Mouse (Mus musculus) neural tube, embryonic 15.5 days (tissue): ENCODE results near the gene Micu1. TPM values are rescaled to one million over a fixed set of nuclear protein-coding genes. Genes with fewer than 3 reads are reported as not detected.
A peak's percentile ranks its signal among the peaks of the same experiment; 100 is the strongest.
"Not testable (repeated sequence)": the region's sequence is repeated elsewhere in the genome, so short reads cannot be mapped to it uniquely, and the experiment has no call there.

Experiments
- ATAC-seq: fragments of 200-750 bp; cut with Nextera tagmentation; 2 replicates; pipeline ENCODE4 v1.8.0; 2017; ENCODE audit warnings: mild to moderate bottlenecking, moderate TSS enrichment, moderate library complexity; ENCODE audit not compliant: low FRiP score
- H3K27ac ChIP-seq: fragments of 300-500 bp; sonication (generic); replicated peaks from 2 replicates; pipeline ENCODE4 v1.5.1; 2015; ENCODE audit warnings: mild to moderate bottlenecking, inconsistent platforms
- H3K27me3 ChIP-seq: fragments of 300-500 bp; sonication (generic); replicated peaks from 2 replicates; pipeline ENCODE4 v1.6.1; 2015; ENCODE audit warnings: inconsistent platforms
- H3K36me3 ChIP-seq: fragments of 300-500 bp; sonication (generic); 2 replicates; pipeline ENCODE4 v1.6.1; 2015; ENCODE audit warnings: inconsistent platforms
- H3K4me1 ChIP-seq: fragments of 300-500 bp; sonication (generic); 2 replicates; pipeline ENCODE4 v1.6.1; 2015; ENCODE audit warnings: inconsistent platforms
- H3K4me2 ChIP-seq: fragments of 300-500 bp; sonication (generic); 2 replicates; pipeline ENCODE4 v1.6.1; 2015; ENCODE audit warnings: inconsistent platforms, mild to moderate bottlenecking, moderate library complexity
- H3K4me3 ChIP-seq: fragments of 300-500 bp; sonication (generic); replicated peaks from 2 replicates; pipeline ENCODE4 v1.5.1; 2015; ENCODE audit warnings: mild to moderate bottlenecking, inconsistent platforms
- H3K9ac ChIP-seq: fragments of 300-500 bp; sonication (generic); replicated peaks from 2 replicates; pipeline ENCODE4 v1.6.1; 2015; ENCODE audit warnings: mild to moderate bottlenecking, inconsistent platforms
- H3K9me3 ChIP-seq: fragments of 300-500 bp; sonication (generic); replicated peaks from 2 replicates; pipeline ENCODE4 v1.6.1; 2016; ENCODE audit warnings: inconsistent platforms
- WGBS: fragments of 180-500 bp; shearing (Covaris S2); methylation state at CpG from one replicate; pipeline ENCODE4 v1.1.7; 2015; ENCODE audit warnings: mixed read lengths; 5-methylcytosine and 5-hydroxymethylcytosine counted together
- polyA plus RNA-seq: library from polyadenylated mRNA; unstranded; fragments of >200 nt; fragmentation: Nextera tagmentation; extraction: Ambion mirVana; gene quantifications from 2 replicates; pipeline ENCODE4 v1.2.1, GENCODE M21; 2015

Gene Micu1
- polyA plus RNA-seq, 1 experiment from 2014 or later, result 92.6 TPM

GRCm38 (mm10) chr10:59863620-59864019 is 161.3 kb downstream of the Micu1 start:
- Histone ChIP-seq H3K4me2 (no peak overlapping the region), H3K9ac (no peak overlapping the region), H3K27me3 (no peaks in the 10 kb centered on the region), H3K9me3 (no peaks in the 10 kb centered on the region), H3K27ac (peak overlapping the region; percentile 4; the same call in 1 of the 2 replicates), H3K4me3 (no peak overlapping the region), H3K36me3 (no peaks in the 10 kb centered on the region), H3K4me1 (peaks cover 28% of the 10 kb centered on the region)
- no peak for ATAC-seq
- 38% methylated on average over 4 of the region's 4 CpGs for WGBS

- Histone ChIP-seq H3K9ac (no peak overlapping the region), H3K27ac (no peak overlapping the region)
Observed at GRCm38 (mm10) chr10:59864232-59864875, 162.1 kb downstream of the Micu1 start.

GRCm38 (mm10) chr10:59864884-59865726 is 162.8 kb downstream of the Micu1 start:
- peak; percentile 79; the same call in 1 of the 2 replicates for ATAC-seq
- Histone ChIP-seq H3K9ac (no peak overlapping the region), H3K36me3 (no peaks in the 10 kb centered on the region), H3K27ac (no peak overlapping the region), H3K4me3 (no peak overlapping the region), H3K4me2 (no peak overlapping the region), H3K9me3 (no peaks in the 10 kb centered on the region), H3K4me1 (peaks cover 17% of the 10 kb centered on the region), H3K27me3 (no peaks in the 10 kb centered on the region)
- 40% methylated on average over 13 of the region's 13 CpGs for WGBS

More at GRCm38 (mm10) chr10:59864232-59864875, 162.1 kb downstream of the Micu1 start:
- no peaks in the 10 kb centered on the region for H3K27me3 ChIP-seq
- 65% methylated on average over 19 of the region's 19 CpGs for WGBS
- H3K9me3 ChIP-seq, result no peaks in the 10 kb centered on the region
- peaks cover 20% of the 10 kb centered on the region for H3K4me1 ChIP-seq
- ATAC-seq, result no peak
- no peak overlapping the region for H3K4me2 ChIP-seq
- H3K36me3 ChIP-seq, result no peaks in the 10 kb centered on the region
- H3K4me3 ChIP-seq, result no peak overlapping the region

- Histone ChIP-seq H3K9me3 (no peaks in the 10 kb centered on the region), H3K9ac (no peak overlapping the region), H3K36me3 (no peaks in the 10 kb centered on the region), H3K4me3 (no peak overlapping the region), H3K27ac (no peak overlapping the region), H3K27me3 (no peaks in the 10 kb centered on the region), H3K4me1 (peaks cover 15% of the 10 kb centered on the region), H3K4me2 (no peak overlapping the region)
- 53% methylated on average over 11 of the region's 11 CpGs for WGBS
- no peak for ATAC-seq
Observed at GRCm38 (mm10) chr10:59868266-59868665, 166.0 kb downstream of the Micu1 start.

DNA sequence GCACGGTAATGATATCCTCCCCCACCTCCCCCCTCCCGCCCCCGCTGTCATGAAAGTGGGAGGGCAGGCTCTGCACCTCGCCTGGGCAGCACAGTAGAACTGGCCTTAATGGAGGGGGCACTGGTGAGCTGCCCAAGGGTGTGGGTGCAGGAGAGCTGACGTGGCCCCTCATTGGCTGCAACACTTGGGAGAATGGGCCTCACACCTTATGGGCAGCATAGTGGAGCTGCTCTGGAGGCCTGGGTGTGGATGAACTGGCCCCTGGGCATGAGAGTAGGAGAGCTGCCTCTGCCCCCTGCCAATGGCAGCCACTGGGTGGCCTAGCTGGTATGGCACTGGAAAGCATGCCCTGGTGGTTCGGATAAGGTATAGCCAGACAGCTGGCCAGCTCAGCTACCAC is 167.8 kb downstream of the Micu1 start:
- no peak overlapping the region for H3K27ac ChIP-seq
- no peaks in the 10 kb centered on the region for H3K27me3 ChIP-seq
- no peak for ATAC-seq
- WGBS, result 92% methylated on average over 6 of the region's 6 CpGs
- no peak overlapping the region for H3K4me2 ChIP-seq
- H3K4me3 ChIP-seq, result no peak overlapping the region
- H3K9me3 ChIP-seq, result no peaks in the 10 kb centered on the region
- H3K4me1 ChIP-seq, result 0 out of 2 replicates have a peak, but pooled peaks cover under 1% of the 10 kb centered on the region
- H3K9ac ChIP-seq, result no peak overlapping the region
- no peaks in the 10 kb centered on the region for H3K36me3 ChIP-seq

- WGBS, result 91% methylated on average over 4 of the region's 4 CpGs
- not testable (repeated sequence) for H3K27ac ChIP-seq, H3K27me3 ChIP-seq, H3K36me3 ChIP-seq, H3K4me3 ChIP-seq, H3K4me1 ChIP-seq, ATAC-seq, H3K4me2 ChIP-seq, H3K9me3 ChIP-seq, H3K9ac ChIP-seq
Observed at GRCm38 (mm10) chr10:59872651-59873050, 170.4 kb downstream of the Micu1 start.

DNA sequence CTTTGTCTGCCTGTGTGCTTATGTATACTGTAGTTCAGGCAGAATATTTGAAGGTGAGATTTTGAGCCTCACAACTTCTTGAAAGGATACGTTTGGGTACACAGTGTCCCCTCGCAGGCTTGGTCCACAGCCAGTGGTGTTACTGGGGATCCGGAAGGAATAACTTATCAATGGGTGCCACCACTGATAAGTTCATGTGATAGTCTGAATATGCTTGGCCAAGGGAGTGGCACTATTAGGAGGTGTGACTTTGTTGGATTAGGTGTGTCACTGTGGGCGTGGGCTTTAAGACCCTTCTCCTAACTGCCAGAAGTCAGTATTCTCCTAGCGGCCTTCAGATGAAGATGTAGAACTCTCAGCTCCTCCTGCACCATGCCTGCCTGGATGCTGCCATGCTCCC is 170.9 kb downstream of the Micu1 start:
- Histone ChIP-seq H3K4me1 (no peaks in the 10 kb centered on the region), H3K4me3 (no peak overlapping the region), H3K27me3 (no peaks in the 10 kb centered on the region), H3K4me2 (no peak overlapping the region), H3K9ac (no peak overlapping the region), H3K36me3 (no peaks in the 10 kb centered on the region), H3K9me3 (no peaks in the 10 kb centered on the region), H3K27ac (no peak overlapping the region)
- WGBS, result 91% methylated on average over 5 of the region's 5 CpGs
- no peak for ATAC-seq

DNA sequence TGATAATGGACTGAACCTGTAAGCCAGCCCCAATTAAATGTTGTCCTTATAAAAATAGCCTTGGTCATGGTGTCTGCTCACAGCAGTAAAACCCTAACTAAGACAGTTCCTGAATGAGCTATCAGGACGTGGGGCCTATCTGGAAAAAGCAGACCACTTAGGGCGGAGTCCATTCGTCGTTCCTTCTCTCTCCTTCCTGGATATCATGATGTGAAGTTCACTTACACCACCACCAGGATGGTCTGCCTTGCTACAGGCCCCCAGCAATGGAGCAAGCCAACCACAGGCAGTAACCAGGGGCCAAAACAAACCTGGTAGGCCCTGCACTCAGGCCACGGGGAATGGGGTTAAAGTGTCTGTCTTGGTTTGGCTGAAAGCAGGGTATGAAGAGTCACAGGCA is 171.3 kb downstream of the Micu1 start:
- ATAC-seq, result no peak
- H3K27ac ChIP-seq, result no peak overlapping the region
- no peaks in the 10 kb centered on the region for H3K36me3 ChIP-seq
- no peaks in the 10 kb centered on the region for H3K27me3 ChIP-seq
- no peak overlapping the region for H3K9ac ChIP-seq
- no peaks in the 10 kb centered on the region for H3K9me3 ChIP-seq
- 84% methylated on average over 5 of the region's 5 CpGs for WGBS
- H3K4me3 ChIP-seq, result no peak overlapping the region
- peaks cover 1% of the 10 kb centered on the region; the same call in 1 of the 2 replicates for H3K4me1 ChIP-seq
- H3K4me2 ChIP-seq, result no peak overlapping the region

- no peak overlapping the region for H3K27ac ChIP-seq
- peaks cover 7% of the 10 kb centered on the region for H3K4me1 ChIP-seq
- ATAC-seq, result no peak
- no peak overlapping the region for H3K4me2 ChIP-seq
- no peaks in the 10 kb centered on the region for H3K9me3 ChIP-seq
- H3K9ac ChIP-seq, result no peak overlapping the region
- H3K27me3 ChIP-seq, result no peaks in the 10 kb centered on the region
- WGBS, result 21% methylated on average over 1 of the region's 1 CpGs
- H3K4me3 ChIP-seq, result no peak overlapping the region
- no peaks in the 10 kb centered on the region for H3K36me3 ChIP-seq
Observed at GRCm38 (mm10) chr10:59875396-59875795, 173.1 kb downstream of the Micu1 start.

- H3K4me1 ChIP-seq, result peaks cover 19% of the 10 kb centered on the region
- H3K9me3 ChIP-seq, H3K27ac ChIP-seq, H3K4me3 ChIP-seq, H3K36me3 ChIP-seq, H3K9ac ChIP-seq, ATAC-seq, H3K4me2 ChIP-seq, H3K27me3 ChIP-seq: not testable (repeated sequence)
- 97% methylated on average over 4 of the region's 4 CpGs for WGBS
Observed at GRCm38 (mm10) chr10:59876698-59877097, 174.4 kb downstream of the Micu1 start.

DNA sequence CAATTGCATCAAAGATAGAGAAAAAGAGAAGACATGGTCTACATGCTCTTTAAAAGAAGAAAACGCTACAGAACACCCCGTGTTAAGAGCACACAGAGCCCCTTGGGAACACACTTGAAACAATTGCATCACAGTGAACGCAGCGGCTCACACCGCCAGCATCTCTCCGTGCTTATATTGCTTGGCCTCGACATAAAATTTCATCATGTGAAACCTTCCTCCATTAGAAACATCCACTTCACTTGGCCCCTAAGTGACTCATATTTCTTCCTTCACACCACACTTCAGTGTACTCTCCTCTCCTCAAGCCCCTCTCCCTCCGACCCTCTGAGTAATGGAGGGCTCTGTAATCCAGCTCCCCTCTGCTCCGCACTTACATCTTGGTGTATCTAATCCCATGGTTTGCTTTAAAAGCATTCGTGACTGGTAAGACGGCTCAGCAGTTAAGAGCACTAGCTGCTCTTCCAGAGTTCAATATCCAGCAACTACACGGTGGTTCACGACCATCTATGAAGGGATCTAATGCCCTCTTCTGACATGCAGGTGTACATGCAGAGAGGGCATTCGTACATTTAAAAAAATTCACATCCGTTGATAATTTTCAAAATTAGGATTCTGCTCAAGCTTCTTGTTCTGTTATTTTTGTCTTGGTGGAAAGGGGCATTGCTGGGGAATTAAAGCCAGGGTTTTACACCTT is 175.3 kb downstream of the Micu1 start:
- no peak overlapping the region for H3K9ac ChIP-seq
- peaks cover 23% of the 10 kb centered on the region for H3K4me1 ChIP-seq
- H3K9me3 ChIP-seq, result no peaks in the 10 kb centered on the region
- no peak overlapping the region for H3K4me3 ChIP-seq
- 60% methylated on average over 15 of the region's 15 CpGs for WGBS
- H3K36me3 ChIP-seq, result no peaks in the 10 kb centered on the region
- no peak overlapping the region for H3K27ac ChIP-seq
- no peak overlapping the region for H3K4me2 ChIP-seq
- ATAC-seq, result no peak
- no peaks in the 10 kb centered on the region for H3K27me3 ChIP-seq
